Mouse (Mus musculus) C2C12 (cell line): ENCODE data around the gene Sort1.

Experiments used
- CEBPB ChIP-seq: IDR thresholded peaks from one replicate; pipeline ENCODE4 v1.6.1; 2011; ENCODE audit warnings: low read depth, mild to moderate bottlenecking, control low read depth, moderate library complexity
- CTCF ChIP-seq: IDR thresholded peaks from one replicate; pipeline ENCODE4 v1.5.1; 2011; ENCODE audit not compliant: control insufficient read depth, insufficient read depth, insufficient read length
- FOSL1 ChIP-seq: IDR thresholded peaks from one replicate; pipeline ENCODE4 v1.8.0; 2011; ENCODE audit warnings: mild to moderate bottlenecking, low read length; ENCODE audit not compliant: poor library complexity, insufficient read depth, severe bottlenecking
- MAX ChIP-seq: IDR thresholded peaks from one replicate; pipeline ENCODE4 v1.6.1; 2011; ENCODE audit warnings: mild to moderate bottlenecking, control low read depth
- MYOD1 ChIP-seq: IDR thresholded peaks from one replicate; pipeline ENCODE4 v1.6.1; 2011; ENCODE audit warnings: low read depth; ENCODE audit not compliant: control insufficient read depth, insufficient read length
- MYOG ChIP-seq: IDR thresholded peaks from one replicate; pipeline ENCODE4 v1.6.1; 2011; ENCODE audit not compliant: control insufficient read depth, insufficient read length; ENCODE audit errors: extremely low read depth
- USF1 ChIP-seq: IDR thresholded peaks from one replicate; pipeline ENCODE4 v1.6.1; 2011; ENCODE audit warnings: low read depth, mild to moderate bottlenecking, control low read depth, moderate library complexity

GRCm38 (mm10) chr3:108313138-108313537, 29.3 kb downstream of the Sort1 start:
- no peak for TF ChIP-seq MAX
- no peak for TF ChIP-seq CTCF
- TF ChIP-seq MYOD1 = no peak
- TF ChIP-seq MYOG = no peak
- no peak for TF ChIP-seq USF1
- TF ChIP-seq CEBPB = no peak
- TF ChIP-seq FOSL1 = no peak
